Mouse (Mus musculus): ENCODE measurements around the gene Ift81.

DNA sequence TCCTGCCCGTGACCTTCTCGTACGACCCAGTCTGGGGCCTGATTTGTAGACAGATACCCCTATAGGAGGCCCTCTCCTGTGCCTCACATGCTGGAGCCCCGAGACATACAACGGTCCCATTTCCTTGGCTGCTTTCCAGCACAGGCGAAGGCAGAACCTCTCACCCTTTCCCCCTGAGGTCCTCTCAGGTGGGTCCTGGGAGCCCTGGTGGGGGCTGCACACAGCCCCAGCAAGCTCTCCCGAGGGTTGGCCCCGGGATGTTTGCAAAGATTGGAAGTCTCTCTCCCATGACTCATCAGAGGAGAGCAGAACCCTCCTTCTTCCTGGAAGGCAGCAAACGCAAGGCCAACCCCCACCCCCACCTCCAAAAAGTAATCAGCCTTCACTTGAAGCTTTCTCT lies 102.9 kb downstream of the Ift81 start:
- TF ChIP-seq CTCF (IDR thresholded peaks at IDR 0.05; ENCODE audit: low read depth): no peak
- no peak for TF ChIP-seq EP300 (optimal IDR thresholded peaks at IDR 0.05)
